Mouse (Mus musculus) hindbrain, embryonic 11.5 days (tissue): ENCODE measurements around the gene Pip4k2a. TPM values are rescaled to one million over a fixed set of nuclear protein-coding genes. Genes with fewer than 3 reads are reported as not detected.
A peak's percentile ranks its signal among the peaks of the same experiment; 100 is the strongest.

ENCODE experiments used
- ATAC-seq: fragments of 200-750 bp; cut with Nextera tagmentation; 2 replicates; pipeline ENCODE4 v1.8.0; 2017; ENCODE audit warnings: mild to moderate bottlenecking, moderate TSS enrichment, moderate library complexity; ENCODE audit not compliant: low FRiP score
- DNase-seq: peaks from one replicate; pipeline ENCODE4 v3.0.0-alpha.2; 2015; ENCODE audit warnings: low spot score
- H3K27ac ChIP-seq: fragments of 300-500 bp; sonication (generic); 2 replicates; pipeline ENCODE4 v1.5.1; 2014; ENCODE audit warnings: mild to moderate bottlenecking, low read depth, low read length
- H3K27me3 ChIP-seq: fragments of 300-500 bp; sonication (generic); 2 replicates; pipeline ENCODE4 v1.6.1; 2014; ENCODE audit warnings: mild to moderate bottlenecking, low read length, moderate library complexity, mixed read lengths; ENCODE audit not compliant: control insufficient read depth, insufficient read depth
- H3K36me3 ChIP-seq: fragments of 300-500 bp; sonication (generic); 2 replicates; pipeline ENCODE4 v1.6.1; 2014; ENCODE audit warnings: mild to moderate bottlenecking, low read length, moderate library complexity, mixed read lengths; ENCODE audit not compliant: control insufficient read depth, insufficient read depth
- H3K4me1 ChIP-seq: fragments of 300-500 bp; sonication (generic); replicated peaks from 2 replicates; pipeline ENCODE4 v1.6.1; 2014; ENCODE audit warnings: low read length, mixed read lengths; ENCODE audit not compliant: control insufficient read depth, insufficient read depth
- H3K4me2 ChIP-seq: fragments of 300-500 bp; sonication (generic); replicated peaks from 2 replicates; pipeline ENCODE4 v1.6.1; 2014; ENCODE audit warnings: mild to moderate bottlenecking, low read depth, low read length
- H3K4me3 ChIP-seq: fragments of 300-500 bp; sonication (generic); 2 replicates; pipeline ENCODE4 v1.5.1; 2014; ENCODE audit warnings: low read depth, low read length
- H3K9ac ChIP-seq: fragments of 300-500 bp; sonication (generic); 2 replicates; pipeline ENCODE4 v1.6.1; 2014; ENCODE audit warnings: low read depth, low read length
- H3K9me3 ChIP-seq: fragments of 300-500 bp; sonication (generic); 2 replicates; pipeline ENCODE4 v1.6.1; 2016; ENCODE audit warnings: low read length; ENCODE audit not compliant: control insufficient read depth
- WGBS: fragments of 180-500 bp; shearing (Covaris S2); extraction: QIAGEN DNeasy Blood & Tissue Kit; methylation state at CpG from one replicate; pipeline ENCODE4 v1.1.7; 2014; 5-methylcytosine and 5-hydroxymethylcytosine counted together
- polyA plus RNA-seq: library from polyadenylated mRNA; unstranded; fragments of >200 nt; fragmentation: Nextera tagmentation; extraction: Ambion mirVana; gene quantifications from 2 replicates; pipeline ENCODE4 v1.2.1, GENCODE M21; 2014

Pip4k2a gene
- polyA plus RNA-seq, 1 experiment from 2014 or later = 10.8 TPM

DNA sequence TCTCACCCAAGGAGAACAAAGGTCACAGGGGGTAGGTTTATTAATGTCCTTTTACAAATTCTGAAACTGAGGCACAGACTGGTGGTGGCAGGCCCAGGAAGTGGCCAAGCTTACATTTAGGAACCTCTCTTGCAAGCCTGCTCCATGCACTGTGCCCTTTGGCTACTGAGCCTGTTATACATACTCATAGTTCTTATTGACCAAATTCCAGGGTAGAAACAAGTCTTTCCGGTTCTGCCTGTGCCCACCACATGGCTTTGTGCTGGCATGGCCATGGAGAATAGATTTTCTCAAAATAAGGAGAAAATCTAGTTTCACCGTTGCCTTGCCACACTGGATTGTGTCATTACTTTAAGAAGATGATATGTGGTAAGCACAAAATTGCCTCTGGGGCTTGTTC, 190.0 kb downstream of the Pip4k2a start:
- H3K27ac ChIP-seq = no peak overlapping the region
- DNase-seq (no peak), ATAC-seq (no peak)
- H3K4me3 ChIP-seq = no peak overlapping the region
- H3K9ac ChIP-seq = no peak overlapping the region
- no peaks in the 10 kb centered on the region for H3K36me3 ChIP-seq
- H3K4me2 ChIP-seq = no peak overlapping the region
- WGBS = 76% methylated on average over 2 of the region's 2 CpGs
- no peaks in the 10 kb centered on the region for H3K4me1 ChIP-seq
- H3K27me3 ChIP-seq = no peaks in the 10 kb centered on the region
- no peaks in the 10 kb centered on the region for H3K9me3 ChIP-seq

DNA sequence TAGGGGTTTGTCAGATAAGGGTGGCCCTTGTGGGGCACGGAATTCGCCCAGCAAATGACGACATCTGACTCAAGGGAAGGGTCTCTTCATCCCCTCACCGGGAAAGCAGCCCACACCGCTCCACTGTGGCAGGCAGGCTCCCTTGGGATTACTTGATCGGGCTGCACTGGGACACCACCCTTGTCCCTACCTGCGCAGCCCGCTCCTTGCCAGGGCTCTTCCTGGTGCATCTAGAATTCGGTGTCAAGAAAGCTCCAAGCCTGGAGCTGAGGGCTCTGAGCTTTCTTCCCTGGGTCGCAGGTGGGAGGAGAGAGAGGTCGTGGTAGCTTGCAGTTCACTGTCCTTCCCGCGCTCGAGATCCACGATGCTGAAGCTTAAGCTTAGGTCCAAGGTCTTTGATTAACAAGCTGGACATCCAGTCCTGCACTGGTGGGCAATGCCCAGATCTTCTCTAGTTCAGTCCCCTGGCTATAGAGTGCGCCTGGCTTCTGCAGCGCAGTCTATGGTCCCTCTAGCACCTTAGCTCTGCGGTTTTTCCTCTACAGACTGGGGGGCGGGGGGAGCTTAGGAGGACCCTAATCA, 196.6 kb downstream of the Pip4k2a start:
- H3K9me3 ChIP-seq = no peaks in the 10 kb centered on the region
- peak overlapping the region; percentile 18; the same call in 1 of the 2 replicates for H3K27ac ChIP-seq
- peak overlapping the region; percentile 21; the same call in 1 of the 2 replicates for H3K9ac ChIP-seq
- peak overlapping the region; percentile 11; the same call in 1 of the 2 replicates for H3K4me3 ChIP-seq
- 3% methylated on average over 19 of the region's 19 CpGs for whole genome bisulfite sequencing
- ATAC-seq = peak; percentile 33
- peaks cover 20% of the 10 kb centered on the region for H3K27me3 ChIP-seq
- peak overlapping the region; percentile 82 for H3K4me2 ChIP-seq
- H3K36me3 ChIP-seq = no peaks in the 10 kb centered on the region
- peaks cover 7% of the 10 kb centered on the region for H3K4me1 ChIP-seq
- DNase-seq = peak; percentile 60

DNA sequence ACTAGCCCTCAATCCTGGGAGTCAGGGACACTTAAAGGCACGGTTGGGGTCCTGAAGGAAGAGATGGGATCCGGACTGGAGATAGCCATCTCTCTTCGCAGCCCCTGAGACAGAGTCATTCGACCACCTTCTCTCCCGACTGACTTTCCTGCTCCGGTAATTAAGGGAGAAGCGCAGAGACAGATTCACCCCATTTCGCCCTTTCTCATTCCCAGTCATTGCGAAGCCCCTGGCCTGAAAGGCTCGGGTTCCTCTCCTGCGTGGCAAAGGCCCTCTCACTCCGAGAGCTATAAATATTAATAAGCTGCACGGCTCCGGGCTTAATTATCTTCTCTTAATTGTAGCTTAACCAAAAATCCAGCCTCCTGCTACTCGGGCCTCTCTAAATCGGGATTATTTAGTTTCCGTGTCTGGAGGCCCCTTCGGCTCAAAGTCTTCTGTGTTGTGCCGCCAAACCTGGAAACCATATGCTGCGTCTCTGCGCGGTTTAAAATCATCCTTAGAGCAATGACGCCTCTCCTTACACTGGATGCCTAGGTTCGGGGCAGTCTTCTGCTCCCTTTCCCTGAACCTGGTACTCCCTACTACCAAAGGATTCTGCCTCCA, 197.2 kb downstream of the Pip4k2a start:
- Histone ChIP-seq H3K4me3 (peak overlapping the region; percentile 34), H3K9ac (peak overlapping the region; percentile 68), H3K4me2 (peak overlapping the region; percentile 82), H3K4me1 (peaks cover 7% of the 10 kb centered on the region), H3K27me3 (peaks cover 20% of the 10 kb centered on the region), H3K27ac (peak overlapping the region; percentile 86), H3K36me3 (no peaks in the 10 kb centered on the region), H3K9me3 (no peaks in the 10 kb centered on the region)
- peak; percentile 39 for ATAC-seq
- DNase-seq = peak; percentile 67
- WGBS = 2% methylated on average over 24 of the region's 24 CpGs

DNA sequence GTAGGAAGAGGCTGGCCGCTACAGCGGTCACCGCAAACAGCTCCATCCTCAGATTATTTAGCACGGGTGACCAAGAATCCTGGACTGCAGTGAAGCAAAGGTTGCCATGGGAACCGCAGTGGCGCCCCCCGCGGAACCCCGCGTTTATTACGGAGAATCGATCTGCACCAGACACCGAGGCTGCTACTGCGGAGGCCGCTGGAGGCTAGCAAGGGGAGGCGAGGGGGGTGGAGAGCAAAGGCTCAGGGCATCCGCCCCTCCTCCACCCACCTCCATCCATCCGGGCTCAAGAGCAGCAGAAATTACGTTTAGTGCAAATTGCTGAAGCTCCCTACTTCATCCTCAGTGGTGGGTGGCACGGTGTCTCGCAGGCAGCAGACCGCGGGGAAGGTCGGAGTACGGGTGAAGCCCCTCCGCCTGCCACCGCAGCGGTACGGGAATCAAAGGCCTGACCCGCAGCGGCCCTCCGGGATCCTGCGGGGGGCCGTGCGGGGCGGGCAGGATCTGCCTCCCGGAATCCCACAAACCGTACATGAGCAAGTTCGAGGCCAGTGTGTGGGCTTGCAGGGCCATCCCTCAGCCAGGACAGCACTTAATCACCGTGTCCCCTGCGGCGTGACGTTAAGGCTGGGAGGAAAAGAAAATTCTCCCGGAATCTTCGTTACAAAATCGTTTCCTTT, 197.8 kb downstream of the Pip4k2a start:
- H3K9me3 ChIP-seq = no peaks in the 10 kb centered on the region
- under 1% methylated on average over 46 of the region's 46 CpGs for WGBS
- H3K4me1 ChIP-seq = peaks cover 7% of the 10 kb centered on the region
- H3K27ac ChIP-seq = peak overlapping the region; percentile 86
- H3K4me3 ChIP-seq = peak overlapping the region; percentile 34
- H3K9ac ChIP-seq = peak overlapping the region; percentile 68
- peak overlapping the region; percentile 82 for H3K4me2 ChIP-seq
- no peaks in the 10 kb centered on the region for H3K36me3 ChIP-seq
- ATAC-seq (peak; percentile 89), DNase-seq (peak; percentile 82)
- H3K27me3 ChIP-seq = peaks cover 20% of the 10 kb centered on the region

DNA sequence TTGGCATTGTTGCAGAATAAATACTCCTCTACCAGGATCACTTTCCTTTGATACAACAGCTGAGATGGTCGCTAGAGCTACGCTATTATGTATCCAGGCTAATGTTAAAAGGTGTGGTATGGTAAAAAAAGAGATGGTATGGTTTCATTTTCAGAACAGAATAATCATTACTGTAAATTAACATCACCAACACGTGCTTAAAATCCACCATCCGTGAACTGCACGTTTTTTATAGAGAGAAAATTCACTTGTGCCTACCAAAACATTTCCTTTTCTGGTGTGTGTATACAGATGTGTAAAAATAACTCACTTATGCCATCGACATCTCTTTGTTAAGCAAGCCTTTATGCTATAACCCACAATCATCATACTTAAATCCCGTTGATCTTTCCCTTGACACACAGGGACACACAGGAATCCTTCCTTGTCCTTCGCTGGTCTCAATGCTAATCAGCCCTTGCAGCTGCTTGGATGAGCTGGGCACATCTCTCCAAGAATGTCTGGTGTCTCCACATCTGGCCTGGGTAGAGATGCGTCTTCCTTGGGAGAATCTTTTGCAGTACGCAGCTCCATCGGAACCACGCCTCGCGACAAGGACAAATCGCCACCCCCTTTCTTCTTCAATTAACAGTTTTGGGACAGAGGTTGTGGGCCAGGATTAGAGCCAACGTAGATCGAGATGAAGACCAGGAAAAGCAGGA, 198.5 kb downstream of the Pip4k2a start:
- H3K4me1 ChIP-seq = peaks cover 7% of the 10 kb centered on the region
- peak overlapping the region; percentile 86 for H3K27ac ChIP-seq
- no peaks in the 10 kb centered on the region for H3K9me3 ChIP-seq
- 13% methylated on average over 17 of the region's 17 CpGs for WGBS
- H3K27me3 ChIP-seq = peaks cover 20% of the 10 kb centered on the region
- H3K4me2 ChIP-seq = peak overlapping the region; percentile 82
- DNase-seq = no peak
- no peaks in the 10 kb centered on the region for H3K36me3 ChIP-seq
- peak overlapping the region; percentile 34 for H3K4me3 ChIP-seq
- H3K9ac ChIP-seq = peak overlapping the region; percentile 68
- peak; percentile 36 for ATAC-seq

DNA sequence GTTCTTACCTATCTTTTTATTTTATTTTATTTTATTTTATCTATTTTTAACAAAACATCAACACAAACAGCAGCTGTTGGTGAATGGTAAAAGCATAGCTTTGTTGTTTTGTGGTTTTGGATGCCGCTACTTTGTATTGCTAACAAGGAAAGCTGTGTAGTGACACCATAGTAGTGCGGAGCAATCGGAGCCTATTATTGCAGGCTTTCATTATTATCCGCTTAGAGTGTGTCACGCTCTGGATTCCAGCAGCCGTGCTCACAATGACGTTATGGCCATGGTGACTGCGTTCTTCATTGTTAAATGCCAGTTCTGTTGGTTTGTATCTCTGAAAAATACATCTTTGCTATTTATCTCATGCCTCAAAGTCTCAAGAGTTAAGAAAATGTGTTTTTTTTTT, 200.2 kb downstream of the Pip4k2a start:
- Histone ChIP-seq H3K27ac (no peak overlapping the region), H3K4me1 (peaks cover 7% of the 10 kb centered on the region), H3K4me3 (no peak overlapping the region), H3K9me3 (no peaks in the 10 kb centered on the region), H3K4me2 (no peak overlapping the region), H3K9ac (no peak overlapping the region), H3K36me3 (no peaks in the 10 kb centered on the region), H3K27me3 (peaks cover 19% of the 10 kb centered on the region)
- WGBS = 30% methylated on average over 8 of the region's 8 CpGs
- ATAC-seq (no peak), DNase-seq (peak; percentile 43)

DNA sequence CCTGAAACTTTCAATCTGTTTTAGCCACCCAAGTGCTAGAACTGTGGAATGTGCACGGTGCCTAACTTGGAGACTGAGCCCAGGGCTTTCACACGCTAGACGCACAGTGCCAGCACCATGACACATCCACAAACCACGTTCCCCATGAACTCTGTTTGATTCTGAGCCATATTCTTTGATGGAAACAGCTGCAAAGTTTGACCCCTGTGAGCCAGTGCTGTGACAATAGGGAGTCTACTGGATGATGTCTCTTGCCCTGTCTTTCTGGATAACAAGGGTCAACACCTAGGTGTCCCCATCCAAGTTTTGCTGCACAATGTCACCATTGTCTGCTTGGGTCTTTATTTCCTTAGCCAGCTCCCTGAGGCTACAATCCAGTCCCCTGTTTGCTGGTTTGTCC, 203.7 kb downstream of the Pip4k2a start:
- no peak for ATAC-seq
- no peaks in the 10 kb centered on the region for H3K9me3 ChIP-seq
- no peak overlapping the region for H3K27ac ChIP-seq
- H3K9ac ChIP-seq = no peak overlapping the region
- WGBS = 76% methylated on average over 4 of the region's 4 CpGs
- H3K4me2 ChIP-seq = no peak overlapping the region
- no peak overlapping the region for H3K4me3 ChIP-seq
- no peak for DNase-seq
- H3K4me1 ChIP-seq = no peaks in the 10 kb centered on the region
- no peaks in the 10 kb centered on the region for H3K36me3 ChIP-seq
- H3K27me3 ChIP-seq = peaks cover 5% of the 10 kb centered on the region; the same call in 1 of the 2 replicates
